Mouse (Mus musculus) NIH3T3 (cell line): Measurements from ENCODE around the gene Tmem205.
A peak's percentile ranks its signal among the peaks of the same experiment; 100 is the strongest.

Source experiments
- DNase-seq: peaks from one replicate; pipeline ENCODE4 v3.0.0-alpha.2; 2012; ENCODE audit warnings: low read depth

Gene Tmem205

DNA sequence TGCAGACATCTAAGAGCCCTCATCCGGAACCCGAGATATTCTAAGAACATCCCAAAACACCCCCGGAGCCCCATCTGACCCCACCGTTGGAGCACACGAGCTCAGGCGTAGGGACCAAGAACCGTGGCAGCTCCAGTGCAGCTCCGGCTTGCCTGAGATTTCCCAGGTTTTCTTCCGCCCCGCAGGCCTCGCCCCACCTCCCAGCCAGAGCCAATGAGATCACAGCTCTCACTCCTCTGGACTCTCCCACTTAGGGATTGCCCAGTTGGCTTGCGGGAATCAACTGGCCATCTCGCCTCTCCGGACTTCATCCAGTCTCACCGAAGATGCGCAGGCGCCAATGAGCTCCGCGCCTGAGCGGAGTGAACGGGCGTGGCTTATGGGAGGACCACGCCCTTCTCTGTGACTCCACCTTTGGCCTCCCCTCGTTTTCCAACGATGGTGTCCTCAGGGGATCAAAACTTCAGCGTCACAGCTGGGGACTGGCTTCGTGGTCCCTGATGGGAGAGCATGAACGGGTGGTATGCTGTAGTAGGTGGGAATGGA lies at the start of gene Tmem205, which contains the start of gene Ccdc159:
Gene Tmem205 (minus strand): TSS at position 349 of the 546 bp plus-strand sequence.
Gene Ccdc159 (plus strand): TSS at position 264 of the 546 bp plus-strand sequence.
- DNase-seq = peak; percentile 97

DNA sequence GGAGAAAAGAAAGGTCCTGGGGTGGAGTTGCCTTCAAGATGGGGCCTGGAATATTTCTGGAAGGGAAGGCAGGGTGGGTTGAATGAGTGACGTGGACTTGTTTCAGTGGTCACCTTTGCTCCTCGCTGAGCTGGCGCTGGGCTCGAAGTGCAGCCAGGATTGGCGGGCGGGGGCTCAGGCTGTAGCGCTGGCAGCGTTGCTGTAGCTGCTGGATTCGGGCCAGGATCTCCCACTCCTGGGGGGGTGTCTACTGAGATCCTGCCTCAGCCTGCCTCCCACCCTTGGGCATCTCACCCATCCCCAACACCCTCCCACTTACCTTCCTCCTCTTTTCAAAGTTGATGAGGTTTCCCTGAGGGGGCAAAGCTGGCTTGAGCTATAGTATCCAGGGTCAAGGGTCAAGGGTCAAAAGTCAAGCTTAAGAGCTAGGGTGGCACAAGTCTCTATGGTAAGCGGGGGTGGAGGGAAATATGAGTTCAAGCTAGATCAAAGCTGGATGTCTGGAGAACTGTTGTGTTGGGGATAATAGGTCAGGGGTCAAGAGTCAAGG lies 49.3 kb upstream of the Tmem205 start:
- DNase-seq = no peak

DNA sequence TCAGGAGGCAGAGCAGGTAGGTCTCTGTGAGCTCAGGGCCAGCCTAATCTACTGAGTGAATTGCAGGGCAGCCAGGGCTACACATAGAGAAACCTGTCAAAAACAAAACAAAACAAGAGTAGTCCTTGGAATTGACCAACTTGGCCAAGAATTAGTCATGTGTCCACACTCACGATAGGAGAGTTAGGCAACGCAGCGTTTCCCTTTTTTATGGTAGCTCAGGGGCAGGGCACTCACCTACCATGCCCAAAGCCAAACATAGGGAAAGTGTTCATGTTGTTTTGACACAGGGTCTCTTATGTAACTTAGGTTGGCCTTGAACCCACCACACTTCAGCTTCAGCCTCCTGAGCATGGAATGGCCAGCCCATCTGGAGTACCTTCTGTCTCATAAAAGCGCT lies 41.9 kb upstream of the Tmem205 start:
- DNase-seq = no peak

DNA sequence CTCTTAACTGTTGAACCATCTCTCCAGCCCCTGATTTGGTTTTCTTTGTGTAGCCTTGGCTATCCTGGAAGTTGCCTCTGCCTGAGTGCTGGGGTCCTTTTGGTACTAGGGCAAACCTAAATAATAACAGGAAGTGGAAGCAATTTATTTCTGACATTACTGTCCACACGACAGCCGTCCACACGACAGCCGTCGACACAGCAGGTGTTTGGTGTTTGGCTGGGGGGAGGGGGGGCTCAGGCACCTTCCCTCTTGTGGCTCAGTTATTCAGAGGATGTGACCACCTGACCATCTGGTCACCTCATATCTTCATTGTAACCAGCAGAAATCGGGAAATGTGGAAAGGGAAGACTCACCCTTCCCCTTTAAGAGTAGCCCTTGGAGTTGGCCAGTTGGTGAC lies 41.5 kb upstream of the Tmem205 start:
- DNase-seq = no peak

DNA sequence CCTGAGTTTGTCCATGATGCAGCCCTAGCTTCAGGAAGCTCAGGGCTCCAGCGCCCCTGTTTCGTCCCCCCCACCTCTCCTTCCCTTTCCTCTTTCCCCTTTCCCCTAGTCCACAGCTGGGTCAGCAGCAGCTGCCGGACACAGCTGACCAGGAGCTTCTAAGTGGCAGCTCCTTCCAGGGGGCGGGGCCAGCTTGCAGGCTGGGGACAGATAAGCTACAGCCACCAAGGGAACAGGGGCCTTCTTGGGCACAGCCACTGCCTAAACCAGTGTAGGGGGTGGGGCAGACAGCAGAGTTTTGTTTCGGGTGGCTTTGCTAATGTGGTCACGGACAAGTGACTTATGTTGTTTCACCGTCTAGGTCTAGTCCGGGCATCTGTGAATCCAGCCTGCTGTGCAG lies 36.1 kb upstream of the Tmem205 start, which contains the start of gene Epor:
Gene Epor (minus strand): TSS at position 90 of the 400 bp plus-strand sequence.
- no peak for DNase-seq

DNA sequence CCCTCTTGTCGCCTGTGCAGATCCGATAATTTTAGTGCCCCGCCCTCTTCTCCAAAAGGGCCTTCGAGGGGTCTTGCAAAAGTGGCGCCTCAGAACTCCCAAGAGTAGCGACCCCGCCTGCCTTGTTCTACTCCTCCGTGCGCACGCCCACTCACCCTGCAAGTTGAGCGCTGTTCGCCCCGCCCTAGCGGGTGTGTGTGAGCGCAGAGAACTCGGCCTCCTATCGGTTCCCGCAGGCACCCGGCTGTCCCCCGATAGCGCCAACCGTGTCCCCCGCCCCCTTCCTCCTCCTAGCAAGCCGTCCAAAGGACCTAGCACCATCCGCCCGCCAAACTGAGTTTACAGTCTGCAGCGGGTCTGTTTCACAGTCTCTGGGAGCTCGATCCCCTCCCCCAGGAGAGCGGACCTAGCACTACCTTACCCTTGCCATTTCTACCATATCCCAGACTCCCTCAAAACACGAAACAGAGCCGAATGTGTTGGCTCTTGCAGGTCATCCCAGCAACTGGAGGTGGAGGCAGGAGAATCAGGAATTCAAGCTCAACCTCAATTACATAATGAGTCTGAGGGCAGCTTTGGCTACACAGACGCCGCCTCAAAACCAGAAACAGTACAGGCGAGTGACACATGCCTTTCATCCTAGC lies 35.2 kb upstream of the Tmem205 start:
- no peak for DNase-seq

DNA sequence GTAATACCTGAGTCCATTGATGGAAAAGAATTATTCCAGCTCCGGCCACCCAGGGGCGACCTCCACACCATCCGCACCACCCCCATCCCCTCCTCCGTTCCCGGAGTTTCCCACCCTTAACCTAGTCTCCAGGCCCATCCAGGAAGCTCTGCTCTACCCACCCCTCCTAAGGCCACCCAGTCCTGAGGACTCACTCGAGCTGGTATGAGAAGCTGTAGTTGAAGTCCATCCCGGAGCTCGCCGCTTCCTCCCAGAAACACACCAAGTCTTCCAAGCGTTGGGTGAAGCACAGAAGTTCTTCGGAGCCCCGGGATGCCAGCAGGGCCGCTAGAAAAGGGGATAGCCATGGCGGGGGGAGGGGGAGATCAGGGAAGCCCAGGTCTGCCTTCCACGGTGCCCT lies 34.7 kb upstream of the Tmem205 start:
- no peak for DNase-seq

DNA sequence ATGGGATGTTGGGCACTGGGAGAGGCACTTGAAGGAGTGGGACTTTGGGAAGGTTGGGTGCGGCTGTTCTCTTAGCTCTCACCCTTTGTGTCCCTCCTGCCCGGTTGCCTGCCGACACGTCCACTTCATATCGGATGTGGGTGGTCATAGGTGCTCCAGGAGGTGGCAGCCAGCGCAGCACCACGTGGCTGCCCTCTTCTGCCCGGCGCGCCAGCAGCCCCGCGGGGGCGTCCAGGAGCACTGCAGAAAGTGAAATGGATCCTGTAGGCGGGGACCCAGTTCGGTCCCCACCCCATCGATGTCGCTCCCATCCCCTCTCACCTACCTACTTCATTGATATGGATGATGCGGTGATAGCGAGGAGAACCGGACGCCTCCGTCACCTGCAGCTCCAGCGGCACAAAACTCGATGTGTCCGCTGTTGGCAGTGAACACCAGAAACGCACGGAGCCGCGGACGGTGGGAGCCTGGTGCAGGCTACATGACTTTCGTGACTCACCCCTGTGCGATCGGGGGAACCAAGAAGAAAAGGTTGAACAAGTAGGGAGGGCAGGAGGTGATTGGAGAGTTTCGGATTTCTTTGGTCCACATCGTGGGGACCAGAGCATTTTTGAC lies 34.1 kb upstream of the Tmem205 start:
- no peak for DNase-seq

DNA sequence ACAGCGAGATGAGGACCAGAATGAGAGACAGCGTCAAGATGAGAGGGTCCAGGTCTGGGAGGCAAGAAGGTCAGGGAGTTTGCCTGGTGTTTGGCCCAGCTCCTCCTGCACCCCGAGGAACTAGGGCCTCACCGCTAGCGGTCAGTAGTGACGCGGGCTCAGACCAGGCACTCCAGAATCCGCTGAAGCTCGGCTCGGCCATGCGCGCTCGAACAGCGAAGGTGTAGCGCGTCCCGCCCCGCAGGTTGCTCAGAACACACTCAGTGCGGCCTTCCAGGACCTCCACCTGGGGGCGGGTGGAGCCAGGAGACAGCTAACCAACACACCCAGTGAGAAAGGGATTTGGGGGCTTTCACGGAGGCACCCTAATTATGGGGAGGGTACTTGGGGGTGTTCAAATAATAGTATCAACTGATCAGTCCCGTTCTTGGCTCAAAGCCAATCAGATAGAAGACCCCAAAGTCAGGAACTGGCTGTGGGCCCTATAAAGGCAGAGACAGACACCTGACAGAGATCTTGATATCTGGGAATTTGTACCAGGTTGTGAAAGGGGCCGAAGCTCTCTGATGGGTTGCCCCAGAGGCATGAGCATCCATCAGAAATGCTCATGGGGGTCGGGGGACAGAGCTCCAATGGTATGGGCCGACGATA lies 33.3 kb upstream of the Tmem205 start:
- DNase-seq = no peak

DNA sequence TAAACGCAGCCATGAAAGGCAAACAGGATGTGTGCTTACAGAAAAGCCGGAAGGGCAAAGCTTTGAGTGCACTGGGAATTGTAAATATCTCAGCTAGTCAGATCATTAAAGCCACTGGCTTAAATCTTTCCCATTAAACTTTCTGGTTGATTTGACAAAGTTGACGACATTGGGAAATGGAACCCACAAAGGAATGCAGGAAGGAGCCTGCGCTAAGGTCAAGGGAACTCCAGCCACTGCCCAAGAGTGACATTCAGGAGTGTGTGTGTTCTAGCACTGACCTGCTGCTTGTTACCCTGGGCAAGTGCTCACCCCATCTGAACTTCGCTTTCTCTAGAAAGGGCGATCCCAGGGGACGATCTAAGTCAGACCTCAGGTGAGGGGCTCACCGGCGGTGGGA lies 32.8 kb upstream of the Tmem205 start:
- no peak for DNase-seq

DNA sequence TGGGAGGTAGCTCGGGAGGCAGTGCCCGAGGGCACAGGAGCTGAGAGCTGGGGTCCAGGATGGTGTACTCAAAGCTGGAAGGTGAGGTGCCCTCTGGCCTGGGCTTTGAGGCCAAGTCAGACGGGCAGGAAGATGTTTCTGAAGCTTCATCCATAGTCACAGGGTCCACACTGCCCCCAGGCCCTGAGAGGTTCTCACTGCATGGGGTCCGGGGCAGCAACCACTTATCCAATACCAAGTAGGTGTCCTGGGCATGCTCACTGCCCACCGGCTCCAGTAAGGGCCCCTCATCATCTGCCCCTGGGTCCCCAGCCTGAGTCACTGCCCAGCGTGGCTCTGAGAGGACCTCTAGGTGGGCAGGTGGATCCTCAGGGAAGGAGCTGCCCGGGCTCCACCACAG lies 31.9 kb upstream of the Tmem205 start:
- no peak for DNase-seq

DNA sequence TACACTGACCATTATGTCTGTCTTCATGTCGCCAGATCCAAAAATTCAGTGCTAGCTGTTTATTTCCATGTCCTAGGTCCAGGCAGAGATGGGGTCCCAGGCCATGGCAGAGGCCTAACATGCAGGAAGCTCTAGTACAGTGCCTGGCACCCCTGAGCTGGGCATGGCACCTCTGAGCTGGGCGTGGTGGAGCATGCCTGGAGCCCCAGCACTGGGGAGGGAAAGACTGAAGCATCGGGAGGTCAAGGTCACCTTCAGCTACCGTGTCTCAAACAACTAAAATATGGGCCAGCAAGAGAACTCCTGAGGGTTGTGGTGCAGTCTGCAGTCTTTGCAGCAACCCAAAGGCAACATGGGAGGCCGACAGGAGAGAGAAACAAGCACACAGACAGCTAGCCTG lies 31.0 kb upstream of the Tmem205 start:
- DNase-seq = no peak

DNA sequence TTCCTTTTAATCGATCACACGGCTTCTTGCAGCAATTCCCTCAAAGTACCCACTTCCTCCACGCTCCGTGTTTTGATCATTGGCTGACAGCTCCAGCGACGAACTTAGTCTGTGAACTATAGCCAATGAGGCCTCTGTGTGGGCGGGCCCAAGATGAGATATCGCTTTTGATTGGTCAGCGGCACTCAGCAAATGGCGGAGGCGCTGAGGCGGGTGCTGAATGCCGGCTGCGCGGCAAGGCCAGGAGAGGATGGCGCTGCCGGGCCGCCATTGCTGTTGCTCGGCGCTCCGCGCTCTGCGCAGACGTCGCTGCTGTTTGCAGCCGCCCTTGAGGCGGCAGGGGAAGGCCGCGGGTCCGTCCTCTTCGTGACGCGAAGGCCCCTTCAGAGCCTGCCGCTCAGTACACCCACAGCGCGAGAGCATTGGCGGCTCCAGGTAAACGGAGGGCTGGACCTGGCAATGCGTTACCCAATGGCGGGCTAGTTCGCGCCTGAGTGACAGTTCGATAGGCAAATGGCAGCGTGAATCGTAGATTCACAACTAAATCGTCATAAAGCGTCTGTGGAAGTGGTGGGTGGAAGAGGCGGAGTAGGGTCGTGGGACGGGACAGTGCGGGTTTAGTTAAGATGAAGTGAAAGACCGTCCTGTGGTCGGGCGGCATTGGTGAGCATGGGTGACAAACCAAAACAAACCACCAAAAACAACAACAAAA lies 28.4 kb upstream of the Tmem205 start, which contains the start of gene Swsap1:
Gene Swsap1 (plus strand): TSS at position 186 of the 712 bp plus-strand sequence.
- peak; percentile 96 for DNase-seq

DNA sequence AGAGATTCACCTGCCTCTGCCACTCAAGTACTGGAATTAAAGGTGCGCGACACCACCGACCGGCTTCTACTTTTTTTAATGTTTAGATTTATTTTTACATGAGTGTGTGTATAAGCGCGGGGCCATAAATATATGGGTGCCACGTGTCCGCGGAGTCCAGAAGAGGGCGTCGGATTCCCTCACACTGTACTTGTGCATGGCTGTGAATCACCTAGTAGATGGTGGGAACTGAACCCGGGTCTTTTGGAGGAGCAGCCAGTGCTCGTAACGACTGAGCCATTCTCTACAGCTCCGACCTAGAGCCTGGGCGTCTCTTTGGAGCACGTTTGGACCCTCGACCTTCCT lies 27.8 kb upstream of the Tmem205 start:
- DNase-seq = no peak

DNA sequence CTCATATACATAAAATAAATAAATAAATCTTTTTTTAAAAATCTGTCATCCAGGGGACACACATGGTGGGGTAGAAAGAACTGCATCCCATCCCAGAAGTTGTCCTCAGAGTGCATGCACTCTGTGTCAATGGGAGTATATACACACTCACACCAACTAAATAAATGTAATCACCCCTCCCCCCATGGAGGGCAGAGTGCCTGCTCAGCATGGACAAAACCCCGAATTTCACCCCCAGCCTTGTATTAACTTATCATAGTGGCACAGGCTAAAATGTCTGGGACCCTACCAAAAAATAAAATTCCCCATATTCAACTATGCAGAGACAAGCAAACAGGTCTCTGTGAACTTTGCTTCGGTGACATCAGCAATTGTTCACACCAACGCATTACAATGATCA lies 27.3 kb upstream of the Tmem205 start:
- no peak for DNase-seq

DNA sequence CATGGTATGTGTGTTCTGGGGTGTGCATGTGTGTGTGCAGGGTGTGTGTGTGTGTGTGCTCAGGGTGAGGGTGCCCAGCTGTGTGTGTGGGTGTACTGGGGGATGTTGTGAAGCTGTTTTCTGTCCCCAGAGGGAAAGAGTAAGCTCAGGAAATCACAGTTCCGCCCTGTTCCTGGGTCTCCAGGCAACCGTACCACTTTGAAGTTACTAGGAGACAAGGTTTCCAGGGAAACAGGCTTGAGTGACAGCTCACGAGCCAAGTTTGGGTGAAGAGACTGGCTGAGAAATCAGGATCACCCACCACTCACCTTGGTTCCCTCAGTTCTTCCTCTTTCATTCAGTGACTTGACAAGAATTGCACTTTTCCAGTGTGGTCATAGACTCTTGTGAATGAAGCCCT lies 26.2 kb upstream of the Tmem205 start:
- DNase-seq = no peak

DNA sequence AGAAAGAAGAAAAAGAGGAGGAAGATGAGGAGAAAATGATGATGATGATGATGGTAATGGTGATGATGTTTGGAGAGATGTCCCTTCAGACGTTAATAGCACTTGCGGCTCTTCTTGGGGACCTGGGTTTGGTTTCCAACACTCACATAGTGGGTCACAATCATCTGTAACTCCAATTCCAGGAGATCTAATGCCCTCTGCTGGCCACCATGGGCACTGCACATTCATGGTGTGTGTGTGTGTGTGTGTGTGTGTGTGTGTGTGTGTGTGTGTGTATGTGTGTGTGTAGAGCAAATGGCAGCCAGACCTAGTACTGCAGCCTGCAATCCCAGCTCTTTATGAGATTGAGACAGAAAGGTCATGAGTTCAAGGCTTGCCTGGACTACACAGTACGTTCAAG lies 24.6 kb upstream of the Tmem205 start:
- DNase-seq = no peak

DNA sequence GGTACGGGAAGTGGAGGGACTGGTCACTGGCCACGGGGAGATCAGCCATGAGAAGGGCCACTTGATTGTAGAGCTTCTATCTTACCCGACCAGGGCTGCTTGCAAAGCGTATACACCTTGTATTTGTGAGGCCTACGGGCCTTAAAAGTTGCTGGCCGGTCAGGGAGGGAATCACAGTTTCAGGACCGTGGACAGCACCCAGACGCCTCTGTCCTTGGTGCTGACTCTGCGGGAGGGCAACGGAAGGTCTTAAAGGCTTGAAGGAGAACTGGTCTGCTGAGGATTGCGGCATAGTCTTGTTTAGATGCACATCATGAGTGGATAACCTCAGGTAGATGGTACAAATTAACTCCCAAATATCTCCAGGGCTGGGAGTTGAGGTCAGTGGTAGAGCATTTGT lies 23.0 kb upstream of the Tmem205 start:
- DNase-seq = peak; percentile 79

DNA sequence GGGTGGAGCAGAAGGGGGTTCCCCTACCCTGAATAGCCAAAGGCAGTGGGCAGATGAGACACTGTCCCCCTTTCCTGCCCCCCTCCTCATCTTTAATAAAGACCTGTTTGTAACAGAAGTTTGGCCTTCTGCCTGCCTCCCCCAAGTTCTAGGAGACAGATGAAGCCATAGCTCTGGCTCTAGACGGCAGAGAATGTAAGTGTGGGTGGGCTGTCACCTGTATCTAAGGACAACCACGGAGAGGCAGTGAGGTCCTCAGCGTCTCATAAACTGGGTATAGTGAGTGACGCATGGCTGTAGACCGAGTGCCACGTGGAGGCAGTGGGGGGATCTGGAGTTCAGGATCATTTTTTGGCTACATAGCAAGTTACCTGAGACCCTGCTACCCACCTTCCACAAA lies 21.4 kb upstream of the Tmem205 start:
- DNase-seq = no peak

DNA sequence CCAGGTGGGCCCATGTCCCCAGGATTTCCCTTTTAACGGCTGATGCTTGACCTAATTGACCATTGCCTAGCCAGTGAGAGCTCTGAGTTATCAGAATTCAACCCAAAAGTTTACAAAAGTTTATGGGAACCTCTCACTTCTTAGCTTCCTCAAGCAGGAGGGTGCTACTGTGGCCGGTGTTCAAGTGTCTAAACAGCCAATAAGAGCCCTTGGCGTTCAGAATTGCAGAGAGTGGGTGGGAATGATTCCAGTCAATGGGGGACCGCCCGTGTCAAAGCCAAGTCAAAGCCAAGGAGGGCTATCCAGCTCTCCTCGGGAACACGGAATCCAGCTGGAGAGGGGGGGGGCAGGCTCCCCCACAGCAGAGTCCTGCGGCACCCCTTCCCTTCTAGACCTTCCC lies 20.8 kb upstream of the Tmem205 start:
- no peak for DNase-seq

DNA sequence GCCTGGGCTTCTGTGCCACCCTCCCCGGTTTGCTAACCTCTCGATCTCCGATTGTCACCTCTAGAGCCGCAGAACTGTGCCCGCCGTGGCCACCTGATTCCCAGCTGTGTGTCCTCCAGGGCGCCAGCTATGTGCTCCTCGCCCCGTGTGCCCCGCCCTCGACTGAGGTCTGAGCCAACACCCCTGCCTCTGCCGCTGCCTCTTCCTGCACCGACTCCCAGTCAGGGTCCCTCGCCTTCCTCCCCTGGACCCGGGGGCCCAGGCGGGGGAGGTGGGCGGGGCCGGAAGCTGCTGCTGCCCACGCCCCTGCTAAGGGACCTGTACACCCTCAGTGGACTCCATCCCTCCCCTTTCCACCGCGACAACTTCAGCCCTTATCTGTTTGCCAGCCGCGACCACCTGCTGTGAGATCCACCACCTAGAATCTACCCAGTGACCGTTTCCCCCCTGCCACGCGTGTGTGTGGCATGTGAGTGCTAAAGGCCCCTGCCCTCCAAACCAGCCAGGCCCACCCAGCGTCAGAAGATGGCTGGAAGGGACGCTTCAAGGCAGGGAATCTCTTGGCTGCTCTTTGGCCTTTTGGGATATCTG lies 20.3 kb upstream of the Tmem205 start:
- no peak for DNase-seq

DNA sequence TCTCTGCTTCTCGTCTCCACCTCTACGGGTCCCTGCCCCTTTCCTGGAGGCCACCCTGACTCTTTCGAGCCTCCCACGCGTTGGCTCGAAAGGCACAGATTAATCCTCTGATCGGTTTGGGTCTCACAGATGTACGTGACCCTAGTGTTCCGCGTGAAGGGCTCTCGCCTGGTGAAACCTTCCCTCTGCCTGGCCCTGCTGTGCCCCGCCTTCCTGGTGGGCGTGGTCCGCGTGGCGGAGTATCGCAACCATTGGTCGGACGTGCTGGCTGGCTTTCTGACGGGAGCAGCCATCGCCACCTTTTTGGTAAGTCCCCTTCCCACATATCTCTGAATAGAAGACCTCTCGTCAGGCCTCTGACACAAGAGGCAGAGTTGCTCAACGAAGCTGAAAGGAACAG lies 16.9 kb upstream of the Tmem205 start:
- DNase-seq = no peak
